Mouse (Mus musculus): ENCODE measurements at regions not wholly inside any gene's neighbourhood (a gene's known extent, or its start where the extent isn't known, plus 50 kb on each side); places are given as distances from the start of the nearest gene placed in this dataset.
A peak's percentile ranks its signal among the peaks of the same experiment; 100 is the strongest.

- Histone ChIP-seq H3K9ac (replicated peaks; ENCODE audit: low read length) (no peak overlapping the region), H3K36me3 (ENCODE audit: insufficient read depth, low read length) (no peaks in the 10 kb centered on the region), H3K4me3 (ENCODE audit: low read length) (no peak overlapping the region), H3K27me3 (ENCODE audit: insufficient read depth, low read length) (no peaks in the 10 kb centered on the region), H3K4me2 (ENCODE audit: low read depth, low read length) (no peak overlapping the region), H3K9me3 (ENCODE audit: low read length) (no peaks in the 10 kb centered on the region), H3K4me1 (ENCODE audit: insufficient read depth, low read length) (no peaks in the 10 kb centered on the region), H3K27ac (no peak overlapping the region)
- DNase-seq (ENCODE audit: low spot score) (no peak), ATAC-seq (no peak)
- WGBS, result 95% methylated on average over 1 of the region's 1 CpGs
- no peak for TF ChIP-seq CTCF (IDR thresholded peaks at IDR 0.05; ENCODE audit: low read depth)
Observed at GRCm38 (mm10) chr6:106876690-106877089, 76.8 kb upstream of the Crbn start.

- Histone ChIP-seq H3K4me2 (ENCODE audit: low read depth, low read length) (no peak overlapping the region), H3K4me3 (ENCODE audit: low read length) (no peak overlapping the region), H3K36me3 (ENCODE audit: insufficient read depth, low read length) (no peaks in the 10 kb centered on the region), H3K9me3 (ENCODE audit: low read length) (no peaks in the 10 kb centered on the region), H3K27me3 (ENCODE audit: insufficient read depth, low read length) (no peaks in the 10 kb centered on the region), H3K4me1 (ENCODE audit: insufficient read depth, low read length) (no peaks in the 10 kb centered on the region), H3K27ac (peak overlapping the region; percentile 15; the same call in 1 of the 2 replicates), H3K9ac (replicated peaks; ENCODE audit: low read length) (no peak overlapping the region)
- ATAC-seq (peak; percentile 67; the same call in 1 of the 2 replicates), DNase-seq (ENCODE audit: low spot score) (peak; percentile 35)
- TF ChIP-seq CTCF (IDR thresholded peaks at IDR 0.05; ENCODE audit: low read depth), result no peak
- WGBS, result 12% methylated on average over 4 of the region's 4 CpGs
Observed at GRCm38 (mm10) chr6:106891879-106892638, 92.2 kb upstream of the Crbn start.

- no peak overlapping the region for H3K4me3 ChIP-seq (ENCODE audit: low read length)
- H3K9me3 ChIP-seq (ENCODE audit: low read length), result no peaks in the 10 kb centered on the region
- H3K4me2 ChIP-seq (ENCODE audit: low read depth, low read length), result no peak overlapping the region
- no peak for TF ChIP-seq CTCF (IDR thresholded peaks at IDR 0.05; ENCODE audit: low read depth)
- no peaks in the 10 kb centered on the region for H3K4me1 ChIP-seq (ENCODE audit: insufficient read depth, low read length)
- WGBS, result 25% methylated on average over 2 of the region's 2 CpGs
- H3K9ac ChIP-seq (replicated peaks; ENCODE audit: low read length), result no peak overlapping the region
- DNase-seq (ENCODE audit: low spot score) (no peak), ATAC-seq (no peak)
- no peaks in the 10 kb centered on the region for H3K36me3 ChIP-seq (ENCODE audit: insufficient read depth, low read length)
- H3K27me3 ChIP-seq (ENCODE audit: insufficient read depth, low read length), result no peaks in the 10 kb centered on the region
- H3K27ac ChIP-seq, result peak overlapping the region; percentile 15; the same call in 1 of the 2 replicates
Observed at GRCm38 (mm10) chr6:106892639-106892934, 92.7 kb upstream of the Crbn start.

DNA sequence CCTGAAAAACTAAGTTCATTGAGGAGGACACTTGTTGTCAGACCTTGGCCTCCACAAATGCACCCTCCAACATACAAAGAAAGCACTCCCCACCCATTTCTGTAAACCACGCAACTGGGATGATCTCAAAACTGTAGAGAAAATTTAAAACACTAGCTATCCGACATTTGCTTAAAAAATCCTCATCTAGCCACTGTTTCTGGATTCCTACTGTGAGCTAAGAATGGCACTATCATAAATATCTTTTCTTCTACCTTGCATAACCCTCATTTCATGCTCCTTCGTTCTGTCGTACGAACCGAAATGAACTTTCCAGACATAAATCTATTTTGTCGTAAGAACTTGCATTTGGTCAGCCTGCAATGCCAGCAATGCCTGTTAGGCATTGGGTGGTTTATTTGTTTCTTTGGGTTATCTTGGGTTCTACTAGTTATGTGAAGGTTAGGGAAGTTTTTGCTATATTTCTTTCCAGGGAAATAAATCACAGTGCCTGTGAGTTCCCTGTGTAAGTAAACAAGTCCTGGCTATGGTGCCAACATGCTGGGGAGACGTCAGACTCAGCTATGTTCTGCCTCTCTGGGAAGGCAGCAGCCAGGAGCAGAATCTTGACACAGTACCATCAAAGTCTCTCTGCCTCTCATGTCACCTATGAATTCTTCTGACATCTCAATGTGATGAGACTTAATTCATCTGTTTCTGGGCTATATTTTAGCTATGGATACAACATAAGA is 104.2 kb upstream of the Crbn start:
- Histone ChIP-seq H3K4me1 (ENCODE audit: insufficient read depth, low read length) (no peaks in the 10 kb centered on the region), H3K4me2 (ENCODE audit: low read depth, low read length) (no peak overlapping the region), H3K36me3 (ENCODE audit: insufficient read depth, low read length) (no peaks in the 10 kb centered on the region), H3K27ac (no peak overlapping the region), H3K9me3 (ENCODE audit: low read length) (no peaks in the 10 kb centered on the region), H3K27me3 (ENCODE audit: insufficient read depth, low read length) (no peaks in the 10 kb centered on the region), H3K9ac (replicated peaks; ENCODE audit: low read length) (no peak overlapping the region), H3K4me3 (ENCODE audit: low read length) (no peak overlapping the region)
- no peak for ATAC-seq
- no peak for TF ChIP-seq CTCF (IDR thresholded peaks at IDR 0.05; ENCODE audit: low read depth)
- no peak for DNase-seq (ENCODE audit: low spot score)
- WGBS, result 88% methylated on average over 8 of the region's 8 CpGs

- no peak overlapping the region for H3K4me3 ChIP-seq (ENCODE audit: low read length)
- no peak for TF ChIP-seq CTCF (IDR thresholded peaks at IDR 0.05; ENCODE audit: low read depth)
Observed at GRCm38 (mm10) chr6:106915121-106915520, 115.2 kb upstream of the Crbn start.

GRCm38 (mm10) chr6:106916683-106917289 is 116.9 kb upstream of the Crbn start:
- no peak for TF ChIP-seq CTCF (IDR thresholded peaks at IDR 0.05; ENCODE audit: low read depth)
- Histone ChIP-seq H3K4me1 (ENCODE audit: insufficient read depth, low read length) (no peaks in the 10 kb centered on the region), H3K27ac (no peak overlapping the region), H3K27me3 (ENCODE audit: insufficient read depth, low read length) (no peaks in the 10 kb centered on the region), H3K9ac (replicated peaks; ENCODE audit: low read length) (no peak overlapping the region), H3K9me3 (ENCODE audit: low read length) (no peaks in the 10 kb centered on the region), H3K4me2 (ENCODE audit: low read depth, low read length) (no peak overlapping the region), H3K4me3 (ENCODE audit: low read length) (no peak overlapping the region), H3K36me3 (ENCODE audit: insufficient read depth, low read length) (no peaks in the 10 kb centered on the region)
- DNase-seq (ENCODE audit: low spot score) (no peak), ATAC-seq (no peak)
- 90% methylated on average over 3 of the region's 3 CpGs for WGBS

More at GRCm38 (mm10) chr6:106915121-106915520, 115.2 kb upstream of the Crbn start:
- no peaks in the 10 kb centered on the region for H3K4me1 ChIP-seq (ENCODE audit: insufficient read depth, low read length)
- H3K36me3 ChIP-seq (ENCODE audit: insufficient read depth, low read length), result no peaks in the 10 kb centered on the region
- ATAC-seq (no peak), DNase-seq (ENCODE audit: low spot score) (no peak)
- H3K9ac ChIP-seq (replicated peaks; ENCODE audit: low read length), result no peak overlapping the region
- H3K9me3 ChIP-seq (ENCODE audit: low read length), result no peaks in the 10 kb centered on the region
- H3K27ac ChIP-seq, result no peak overlapping the region
- WGBS, result 88% methylated on average over 2 of the region's 2 CpGs
- no peak overlapping the region for H3K4me2 ChIP-seq (ENCODE audit: low read depth, low read length)
- H3K27me3 ChIP-seq (ENCODE audit: insufficient read depth, low read length), result no peaks in the 10 kb centered on the region

All from hindbrain, postnatal 0 days (tissue).